Mouse (Mus musculus) adrenal gland, adult 8-10 months (tissue): ENCODE data around the gene Nob1. TPM values are rescaled to one million over a fixed set of nuclear protein-coding genes. Genes with fewer than 3 reads are reported as not detected.

Source experiments
- DNase-seq: peaks from one replicate; pipeline ENCODE4 v3.0.0; 2022
- total RNA-seq, 4 experiments: library from RNA; stranded (reverse); gene quantifications; 2 replicates each; pipeline ENCODE4 v1.2.4; 2022

Nob1 gene
- total RNA-seq, 4 experiments from 2014 or later, result 29.4 to 33.5 (median 32.5) TPM

DNA sequence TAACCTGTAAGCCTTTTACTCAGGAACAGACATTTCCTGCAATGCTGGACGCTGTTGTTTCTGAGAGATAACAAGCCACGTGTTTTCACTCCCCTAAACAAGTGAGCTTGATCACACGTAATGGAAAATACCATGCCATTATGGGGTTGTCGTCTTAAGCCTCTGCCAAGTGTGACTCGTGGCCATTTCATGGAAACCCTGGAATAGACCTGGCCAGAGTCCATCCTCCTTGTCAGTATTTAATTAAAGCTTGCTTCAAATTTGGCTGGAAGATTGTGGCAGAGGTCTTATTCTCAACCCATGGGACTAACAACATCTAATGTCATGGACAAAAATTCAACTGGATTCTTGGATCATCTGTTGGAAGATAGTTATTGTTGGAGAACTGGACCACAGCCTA, 38.7 kb downstream of the Nob1 start:
- DNase-seq, result no peak

DNA sequence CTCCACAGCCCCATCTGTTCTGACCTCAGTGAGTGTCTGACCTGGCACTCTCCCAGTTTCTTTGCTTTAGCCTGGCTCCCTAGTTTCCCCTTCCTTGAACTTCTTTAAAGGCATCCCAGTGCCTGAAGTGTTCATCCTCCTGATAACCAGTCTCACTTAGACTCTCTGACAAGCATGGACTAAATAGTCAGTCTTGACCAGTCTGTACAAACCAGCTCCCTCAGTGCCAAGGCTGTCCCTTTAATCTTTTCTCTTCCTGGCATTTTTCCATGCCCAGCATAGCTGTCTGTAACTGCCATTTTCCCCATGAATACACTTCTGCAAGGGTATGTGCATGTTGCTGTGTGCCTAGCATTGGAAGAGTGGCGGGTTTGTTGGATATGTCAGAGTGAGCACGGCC, 39.8 kb downstream of the Nob1 start:
- no peak for DNase-seq

- DNase-seq, result no peak
Observed at GRCm38 (mm10) chr8:107384651-107385050, 40.2 kb downstream of the Nob1 start.

GRCm38 (mm10) chr8:107382898-107383297, 42.0 kb downstream of the Nob1 start:
- DNase-seq, result no peak

GRCm38 (mm10) chr8:107381666-107382065, 43.2 kb downstream of the Nob1 start:
- no peak for DNase-seq

DNA sequence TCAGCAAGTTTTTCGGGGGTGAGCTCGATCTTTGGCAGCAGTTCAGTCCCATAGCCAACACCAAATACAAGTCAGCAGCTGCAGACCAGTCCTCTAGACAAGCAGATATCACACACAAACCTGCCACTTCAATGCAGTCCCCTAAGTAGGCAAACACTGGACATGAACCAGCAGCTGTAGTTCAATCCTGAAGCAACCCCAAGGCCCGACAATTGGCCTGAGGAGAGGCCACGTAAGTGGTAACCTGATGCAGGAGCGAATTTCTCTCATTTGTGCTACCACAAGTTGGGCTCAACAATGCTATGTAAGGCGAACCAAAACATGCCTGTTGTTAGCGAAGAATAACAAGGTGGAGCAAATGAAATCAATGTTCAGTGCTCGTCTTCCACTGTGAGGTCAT, 44.1 kb downstream of the Nob1 start:
- DNase-seq, result no peak

- DNase-seq, result no peak
Observed at GRCm38 (mm10) chr8:107377346-107377745, 47.5 kb downstream of the Nob1 start.

GRCm38 (mm10) chr8:107370311-107370710, 54.5 kb downstream of the Nob1 start:
- peak; percentile 47 for DNase-seq

Other genes starting within 250 kb of the Nob1 start
- 100 to 1,000 TPM; 130 to 228 (median 173) TPM for gene Nfat5, start 131.6 kb downstream of the Nob1 start, total RNA-seq
- 1 to 10 TPM; 5.8 to 8.1 (median 6.9) TPM for gene Nqo1, start 21.8 kb downstream of the Nob1 start, total RNA-seq
- gene Wwp2, start 11.3 kb upstream of the Nob1 start, total RNA-seq, result 10 to 100 TPM; 37.7 to 62.9 (median 50.9) TPM
- 100 to 1,000 TPM in 3 of 4 experiments, 10 to 100 TPM in 1; 97.1 to 120 (median 109) TPM for gene Psmd7, start 163.4 kb upstream of the Nob1 start, total RNA-seq